Mouse (Mus musculus): Measurements from ENCODE around the gene Chchd1.

DNA sequence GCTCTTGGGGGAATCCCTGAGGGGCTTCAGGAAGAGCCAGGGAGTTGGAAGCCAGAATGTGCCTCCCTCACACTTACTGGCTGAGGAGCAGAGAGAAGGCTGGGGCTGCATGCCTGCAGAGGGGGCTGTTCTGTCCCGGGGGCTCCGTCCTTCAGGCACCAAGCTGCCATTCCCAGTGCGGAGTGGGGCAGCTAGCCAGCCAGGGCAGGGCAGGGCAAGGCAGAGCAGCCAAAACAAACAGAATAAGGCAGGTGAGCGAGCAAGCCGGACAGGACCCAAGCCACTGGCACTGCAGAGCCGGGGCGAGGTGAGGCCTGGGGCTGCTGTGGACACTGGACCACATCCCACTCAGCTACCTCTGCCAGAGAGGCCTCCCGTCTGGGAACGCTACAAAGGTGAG is 38.5 kb downstream of the Chchd1 start:
- TF ChIP-seq POLR2A (IDR thresholded peaks at IDR 0.05; ENCODE audit: low read depth, low read length) (no peak), CTCF (IDR thresholded peaks at IDR 0.05; ENCODE audit: extremely low read depth, insufficient read length, insufficient replicate concordance, low read depth, low read length) (no peak)
